Mouse (Mus musculus) midbrain, embryonic 11.5 days (tissue): ENCODE data around the gene Bclaf3. TPM values are rescaled to one million over a fixed set of nuclear protein-coding genes. Genes with fewer than 3 reads are reported as not detected.
A peak's percentile ranks its signal among the peaks of the same experiment; 100 is the strongest.

Experiments used
- ATAC-seq: fragments of 200-750 bp; cut with Nextera tagmentation; 2 replicates; pipeline ENCODE4 v1.8.0; 2017; ENCODE audit warnings: moderate TSS enrichment, moderate library complexity; ENCODE audit not compliant: low FRiP score
- DNase-seq: peaks from one replicate; pipeline ENCODE4 v3.0.0; 2015; ENCODE audit warnings: low spot score; ENCODE audit errors: missing footprints
- H3K27ac ChIP-seq: fragments of 300-500 bp; sonication (generic); 2 replicates; pipeline ENCODE4 v1.5.1; 2014; ENCODE audit warnings: low read depth, low read length
- H3K27me3 ChIP-seq: fragments of 300-500 bp; sonication (generic); 2 replicates; pipeline ENCODE4 v1.6.1; 2014; ENCODE audit warnings: mild to moderate bottlenecking, low read length, moderate library complexity, mixed read lengths; ENCODE audit not compliant: control insufficient read depth, insufficient read depth
- H3K36me3 ChIP-seq: fragments of 300-500 bp; sonication (generic); 2 replicates; pipeline ENCODE4 v1.6.1; 2014; ENCODE audit warnings: mild to moderate bottlenecking, low read length, moderate library complexity, mixed read lengths; ENCODE audit not compliant: control insufficient read depth, insufficient read depth
- H3K4me1 ChIP-seq: fragments of 300-500 bp; sonication (generic); 2 replicates; pipeline ENCODE4 v1.6.1; 2014; ENCODE audit warnings: low read length; ENCODE audit not compliant: control insufficient read depth, insufficient read depth
- H3K4me2 ChIP-seq: fragments of 300-500 bp; sonication (generic); 2 replicates; pipeline ENCODE4 v1.6.1; 2014; ENCODE audit warnings: mild to moderate bottlenecking, moderate library complexity
- H3K4me3 ChIP-seq: fragments of 300-500 bp; sonication (generic); 2 replicates; pipeline ENCODE4 v1.5.1; 2014; ENCODE audit warnings: low read depth, low read length
- H3K9ac ChIP-seq: fragments of 300-500 bp; sonication (generic); 2 replicates; pipeline ENCODE4 v1.6.1; 2014; ENCODE audit warnings: low read length
- H3K9me3 ChIP-seq: fragments of 300-500 bp; sonication (generic); 2 replicates; pipeline ENCODE4 v1.6.1; 2016; ENCODE audit warnings: low read length; ENCODE audit not compliant: control insufficient read depth
- WGBS: fragments of 180-500 bp; shearing (Covaris S2); extraction: QIAGEN DNeasy Blood & Tissue Kit; methylation state at CpG from one replicate; pipeline ENCODE4 v1.1.7; 2014; 5-methylcytosine and 5-hydroxymethylcytosine counted together
- polyA plus RNA-seq: library from polyadenylated mRNA; unstranded; fragments of >200 nt; fragmentation: Nextera tagmentation; extraction: Ambion mirVana; gene quantifications from 2 replicates; pipeline ENCODE4 v1.2.1, GENCODE M21; 2014

The Bclaf3 gene
- polyA plus RNA-seq, 1 experiment from 2014 or later, result 29.5 TPM

- WGBS, result 97% methylated on average over 1 of the region's 1 CpGs
- H3K36me3 ChIP-seq, result no peaks in the 10 kb centered on the region
- H3K9me3 ChIP-seq, result no peaks in the 10 kb centered on the region
- H3K27ac ChIP-seq, result no peak overlapping the region
- H3K4me3 ChIP-seq, result no peak overlapping the region
- H3K27me3 ChIP-seq, result peaks cover 5% of the 10 kb centered on the region; the same call in 1 of the 2 replicates
- no peak for ATAC-seq
- no peak overlapping the region for H3K4me2 ChIP-seq
- H3K4me1 ChIP-seq, result no peaks in the 10 kb centered on the region
- H3K9ac ChIP-seq, result no peak overlapping the region
- DNase-seq, result no peak
These were observed 71.0 kb downstream of the Bclaf3 start for GRCm38 (mm10) chrX:159597502-159597901.

DNA sequence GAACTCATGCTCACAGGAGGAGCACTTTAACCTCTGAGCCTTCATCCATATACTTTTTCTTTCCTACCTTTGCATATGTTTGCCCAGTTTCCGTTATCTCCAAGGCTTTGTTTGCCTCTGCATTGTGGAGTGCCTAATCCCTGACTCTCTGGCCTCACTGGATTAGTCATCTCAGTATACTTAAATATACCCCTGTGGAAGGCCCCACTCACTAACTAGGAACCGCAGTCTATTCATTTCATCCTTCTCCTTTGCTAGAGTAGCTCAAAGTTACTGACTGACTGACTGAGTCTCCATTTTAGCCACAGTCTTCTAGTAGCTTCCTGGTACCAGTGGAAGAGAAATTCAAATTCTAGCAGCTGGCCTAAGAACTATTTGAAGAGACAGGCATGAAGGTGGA is 78.3 kb downstream of the Bclaf3 start:
- ATAC-seq (no peak), DNase-seq (no peak)
- Histone ChIP-seq H3K9ac (no peak overlapping the region), H3K4me2 (no peak overlapping the region), H3K4me1 (no peaks in the 10 kb centered on the region), H3K36me3 (no peaks in the 10 kb centered on the region), H3K4me3 (no peak overlapping the region), H3K27me3 (peaks cover 5% of the 10 kb centered on the region; the same call in 1 of the 2 replicates), H3K27ac (no peak overlapping the region), H3K9me3 (no peaks in the 10 kb centered on the region)
- 55% methylated on average over 2 of the region's 2 CpGs for WGBS

GRCm38 (mm10) chrX:159606936-159607335 is 80.4 kb downstream of the Bclaf3 start:
- peak; percentile 85 for DNase-seq

DNA sequence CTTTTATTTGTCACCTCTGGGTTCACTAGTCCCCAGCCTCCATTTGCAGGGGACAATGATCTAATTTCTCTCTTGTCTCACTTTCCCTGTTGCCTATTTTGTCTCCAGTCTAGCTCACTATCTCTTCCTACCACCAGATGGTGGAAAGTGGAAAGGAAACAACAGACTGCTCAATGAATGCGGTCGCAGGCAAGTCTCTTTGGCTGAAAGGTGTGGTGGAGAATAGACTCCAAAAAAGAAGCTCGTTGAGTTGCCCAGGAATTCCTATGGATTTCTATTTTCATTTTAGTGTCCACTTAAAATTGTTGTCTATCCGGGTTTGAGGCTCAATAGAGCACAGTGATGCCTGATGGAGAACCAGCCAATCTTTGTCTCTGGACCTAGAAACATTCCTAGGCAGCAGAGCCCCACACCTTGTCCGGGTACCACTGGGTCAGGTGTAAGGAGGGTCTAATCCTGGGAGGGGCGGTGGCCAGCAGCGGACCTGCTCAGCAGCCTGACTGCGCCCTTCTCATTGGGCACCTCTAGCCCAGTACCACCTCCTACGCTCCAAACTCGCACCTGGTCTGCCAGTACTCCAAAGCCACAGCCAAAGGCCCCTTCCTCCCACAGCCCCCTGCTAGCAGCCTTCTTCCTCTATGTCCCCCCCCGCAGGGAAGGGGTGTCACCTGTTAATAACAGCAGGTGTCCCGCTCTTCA is 99.9 kb downstream of the Bclaf3 start:
- WGBS, result 22% methylated on average over 12 of the region's 12 CpGs
- Histone ChIP-seq H3K36me3 (no peaks in the 10 kb centered on the region), H3K9me3 (no peaks in the 10 kb centered on the region), H3K4me1 (peaks cover 2% of the 10 kb centered on the region; the same call in 1 of the 2 replicates), H3K27ac (no peak overlapping the region), H3K4me2 (peak overlapping the region; percentile 56), H3K27me3 (peaks cover 3% of the 10 kb centered on the region; the same call in 1 of the 2 replicates), H3K4me3 (peak overlapping the region; percentile 52), H3K9ac (no peak overlapping the region)
- DNase-seq (no peak), ATAC-seq (peak; percentile 65)

More at GRCm38 (mm10) chrX:159606936-159607335, 80.4 kb downstream of the Bclaf3 start:
- Histone ChIP-seq H3K4me3 (no peak overlapping the region), H3K27ac (no peak overlapping the region), H3K4me1 (no peaks in the 10 kb centered on the region), H3K36me3 (no peaks in the 10 kb centered on the region), H3K9ac (no peak overlapping the region), H3K4me2 (no peak overlapping the region), H3K27me3 (0 out of 2 replicates have a peak, but pooled peaks cover 2% of the 10 kb centered on the region), H3K9me3 (no peaks in the 10 kb centered on the region)
- no peak for ATAC-seq
- WGBS, result 41% methylated on average over 6 of the region's 6 CpGs

GRCm38 (mm10) chrX:159626907-159627587 is 100.6 kb downstream of the Bclaf3 start, which contains the start of gene Sh3kbp1:
Gene Sh3kbp1 (plus strand): TSS chrX:159627272.
- no peaks in the 10 kb centered on the region for H3K9me3 ChIP-seq
- peak; percentile 94 for ATAC-seq
- peak; percentile 93 for DNase-seq

DNA sequence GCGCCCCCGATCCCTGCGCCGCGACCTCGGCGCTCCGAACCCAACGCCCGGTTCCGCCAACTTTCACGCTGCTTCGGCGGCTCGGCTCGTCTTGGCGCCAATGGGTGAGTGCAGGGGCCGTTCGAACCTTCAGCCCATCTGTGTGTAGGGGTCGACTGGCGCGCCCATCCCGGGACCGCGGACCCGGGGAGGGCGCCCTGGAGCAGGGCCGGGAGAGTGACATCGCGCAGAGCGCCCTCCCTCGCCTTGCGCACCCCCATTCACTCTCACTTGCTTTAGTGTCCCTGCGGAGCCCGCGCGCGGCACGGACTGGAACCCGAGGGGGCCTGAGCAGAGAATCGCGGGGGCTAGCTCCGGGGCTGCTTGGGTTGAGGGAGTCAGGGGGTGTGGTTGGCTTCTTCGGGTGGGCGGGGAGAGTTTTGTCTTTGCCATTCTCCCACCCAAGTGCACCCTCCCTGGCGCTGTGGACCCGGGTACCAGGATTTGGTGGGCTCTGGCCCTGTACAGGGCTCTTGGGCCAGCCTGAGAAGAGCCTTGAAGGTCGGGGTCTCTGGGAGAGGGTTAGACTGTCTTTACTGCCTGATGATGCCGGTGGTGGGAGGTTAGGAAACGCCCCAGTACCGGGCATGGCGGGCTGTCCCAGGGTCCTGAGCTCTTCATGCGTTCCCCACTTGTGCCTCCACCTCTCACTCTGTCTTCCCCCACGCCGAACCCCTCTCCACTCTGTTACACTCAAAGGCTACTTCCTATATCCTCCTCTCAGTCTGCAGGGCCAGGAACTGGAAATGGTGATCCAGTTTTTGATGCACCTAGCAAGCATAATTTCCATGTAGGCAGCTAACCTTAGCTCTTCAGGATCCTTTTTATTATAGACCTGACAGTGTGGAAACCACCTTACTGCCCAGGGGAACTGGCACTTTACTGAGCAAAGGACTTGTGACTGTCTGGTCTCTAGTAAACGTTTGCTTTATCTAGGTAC is 101.4 kb downstream of the Bclaf3 start:
- DNase-seq (peak; percentile 93), ATAC-seq (peak; percentile 79)
- H3K4me3 ChIP-seq, result peak overlapping the region; percentile 52
- peak overlapping the region; percentile 65 for H3K9ac ChIP-seq
- H3K36me3 ChIP-seq, result no peaks in the 10 kb centered on the region
- peaks cover 3% of the 10 kb centered on the region; the same call in 1 of the 2 replicates for H3K27me3 ChIP-seq
- 21% methylated on average over 53 of the region's 56 CpGs for WGBS
- H3K4me2 ChIP-seq, result peak overlapping the region; percentile 56
- H3K27ac ChIP-seq, result no peak overlapping the region
- peaks cover 2% of the 10 kb centered on the region; the same call in 1 of the 2 replicates for H3K4me1 ChIP-seq
- H3K9me3 ChIP-seq, result no peaks in the 10 kb centered on the region

More at GRCm38 (mm10) chrX:159626907-159627587, 100.6 kb downstream of the Bclaf3 start, which contains the start of gene Sh3kbp1:
- H3K4me1 ChIP-seq, result peaks cover 2% of the 10 kb centered on the region; the same call in 1 of the 2 replicates
- peak within 1 kb of the TSS; percentile 56 for H3K4me2 ChIP-seq
- H3K4me3 ChIP-seq, result peak within 1 kb of the TSS; percentile 52
- peak within 1 kb of the TSS; percentile 65 for H3K9ac ChIP-seq
- no peak within 1 kb of the TSS for H3K27ac ChIP-seq
- WGBS, result 15% methylated on average over 40 of the region's 60 CpGs
- H3K36me3 ChIP-seq, result no peaks in the 10 kb centered on the region
- peaks cover 3% of the 10 kb centered on the region; the same call in 1 of the 2 replicates for H3K27me3 ChIP-seq

GRCm38 (mm10) chrX:159628629-159629028 is 102.1 kb downstream of the Bclaf3 start:
- Histone ChIP-seq H3K27ac (no peak overlapping the region), H3K4me1 (peaks cover 2% of the 10 kb centered on the region; the same call in 1 of the 2 replicates), H3K9me3 (no peaks in the 10 kb centered on the region), H3K4me2 (peak overlapping the region; percentile 56), H3K9ac (no peak overlapping the region), H3K36me3 (no peaks in the 10 kb centered on the region), H3K27me3 (peaks cover 3% of the 10 kb centered on the region; the same call in 1 of the 2 replicates), H3K4me3 (no peak overlapping the region)
- no peak for DNase-seq
- ATAC-seq, result no peak
- WGBS, result 56% methylated on average over 4 of the region's 4 CpGs

DNA sequence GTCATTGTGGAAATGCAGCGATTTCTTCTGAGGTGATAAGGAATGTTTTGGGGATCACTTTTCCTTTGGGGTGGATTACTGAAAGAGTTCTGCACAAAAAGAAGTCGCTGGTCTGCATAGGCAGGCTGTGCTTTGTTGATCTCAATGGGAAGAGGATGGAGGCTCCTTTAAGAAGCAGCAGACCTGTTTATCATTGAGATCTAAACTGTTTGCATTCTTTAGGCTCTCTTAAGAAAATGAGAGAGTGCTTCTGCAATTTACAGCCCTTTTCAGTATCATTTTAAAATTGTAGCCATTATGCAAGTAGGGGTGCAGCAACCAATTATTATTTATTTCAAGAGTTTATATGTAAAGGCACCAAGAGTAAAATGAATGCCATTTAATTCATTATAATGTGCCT is 102.7 kb downstream of the Bclaf3 start:
- no peak overlapping the region for H3K4me3 ChIP-seq
- no peak overlapping the region for H3K9ac ChIP-seq
- no peak overlapping the region for H3K27ac ChIP-seq
- peaks cover 3% of the 10 kb centered on the region; the same call in 1 of the 2 replicates for H3K27me3 ChIP-seq
- ATAC-seq (no peak), DNase-seq (no peak)
- 28% methylated on average over 2 of the region's 2 CpGs for WGBS
- H3K4me1 ChIP-seq, result peaks cover 2% of the 10 kb centered on the region; the same call in 1 of the 2 replicates
- no peaks in the 10 kb centered on the region for H3K36me3 ChIP-seq
- H3K4me2 ChIP-seq, result no peak overlapping the region
- no peaks in the 10 kb centered on the region for H3K9me3 ChIP-seq
